Mouse (Mus musculus) kidney, embryonic 14.5 days (tissue): ENCODE measurements around the gene Maml3. TPM values are rescaled to one million over a fixed set of nuclear protein-coding genes. Genes with fewer than 3 reads are reported as not detected.
A peak's percentile ranks its signal among the peaks of the same experiment; 100 is the strongest.

ENCODE experiments used
- ATAC-seq: fragments of 200-750 bp; cut with Nextera tagmentation; 2 replicates; pipeline ENCODE4 v1.8.0; 2017; ENCODE audit warnings: moderate number of reproducible peaks, mild to moderate bottlenecking, moderate TSS enrichment, moderate library complexity; ENCODE audit not compliant: low FRiP score, low TSS enrichment
- H3K27ac ChIP-seq: fragments of 300-500 bp; sonication (generic); 2 replicates; pipeline ENCODE4 v1.5.1; 2014; ENCODE audit warnings: low read depth, mild to moderate bottlenecking, low read length, moderate library complexity, mixed read lengths
- H3K27me3 ChIP-seq: fragments of 300-500 bp; sonication (generic); 2 replicates; pipeline ENCODE4 v1.6.1; 2014; ENCODE audit warnings: mild to moderate bottlenecking, low read length; ENCODE audit not compliant: control insufficient read depth, insufficient read depth
- H3K36me3 ChIP-seq: fragments of 300-500 bp; sonication (generic); 2 replicates; pipeline ENCODE4 v1.6.1; 2014; ENCODE audit warnings: low read length, mixed read lengths; ENCODE audit not compliant: control insufficient read depth, insufficient read depth
- H3K4me1 ChIP-seq: fragments of 300-500 bp; sonication (generic); 2 replicates; pipeline ENCODE4 v1.6.1; 2014; ENCODE audit warnings: low read length, mixed read lengths; ENCODE audit not compliant: control insufficient read depth, insufficient read depth
- H3K4me2 ChIP-seq: fragments of 300-500 bp; sonication (generic); replicated peaks from 2 replicates; pipeline ENCODE4 v1.6.1; 2014; ENCODE audit warnings: low read depth, mild to moderate bottlenecking, low read length
- H3K4me3 ChIP-seq: fragments of 300-500 bp; sonication (generic); 2 replicates; pipeline ENCODE4 v1.5.1; 2014; ENCODE audit warnings: mild to moderate bottlenecking, low read length
- H3K9ac ChIP-seq: fragments of 300-500 bp; sonication (generic); 2 replicates; pipeline ENCODE4 v1.6.1; 2014; ENCODE audit warnings: low read depth, mild to moderate bottlenecking, low read length, moderate library complexity
- H3K9me3 ChIP-seq: fragments of 300-500 bp; sonication (generic); 2 replicates; pipeline ENCODE4 v1.6.1; 2016; ENCODE audit warnings: low read length; ENCODE audit not compliant: control insufficient read depth
- WGBS: fragments of 180-500 bp; shearing (Covaris S2); extraction: QIAGEN DNeasy Blood & Tissue Kit; methylation state at CpG from one replicate; pipeline ENCODE4 v1.1.7; 2014; 5-methylcytosine and 5-hydroxymethylcytosine counted together
- polyA plus RNA-seq: library from polyadenylated mRNA; unstranded; fragments of >200 nt; fragmentation: Nextera tagmentation; extraction: Ambion mirVana; gene quantifications from 2 replicates; pipeline ENCODE4 v1.2.1, GENCODE M21; 2014

Maml3 gene
- polyA plus RNA-seq, 1 experiment from 2014 or later, result 9.4 TPM

DNA sequence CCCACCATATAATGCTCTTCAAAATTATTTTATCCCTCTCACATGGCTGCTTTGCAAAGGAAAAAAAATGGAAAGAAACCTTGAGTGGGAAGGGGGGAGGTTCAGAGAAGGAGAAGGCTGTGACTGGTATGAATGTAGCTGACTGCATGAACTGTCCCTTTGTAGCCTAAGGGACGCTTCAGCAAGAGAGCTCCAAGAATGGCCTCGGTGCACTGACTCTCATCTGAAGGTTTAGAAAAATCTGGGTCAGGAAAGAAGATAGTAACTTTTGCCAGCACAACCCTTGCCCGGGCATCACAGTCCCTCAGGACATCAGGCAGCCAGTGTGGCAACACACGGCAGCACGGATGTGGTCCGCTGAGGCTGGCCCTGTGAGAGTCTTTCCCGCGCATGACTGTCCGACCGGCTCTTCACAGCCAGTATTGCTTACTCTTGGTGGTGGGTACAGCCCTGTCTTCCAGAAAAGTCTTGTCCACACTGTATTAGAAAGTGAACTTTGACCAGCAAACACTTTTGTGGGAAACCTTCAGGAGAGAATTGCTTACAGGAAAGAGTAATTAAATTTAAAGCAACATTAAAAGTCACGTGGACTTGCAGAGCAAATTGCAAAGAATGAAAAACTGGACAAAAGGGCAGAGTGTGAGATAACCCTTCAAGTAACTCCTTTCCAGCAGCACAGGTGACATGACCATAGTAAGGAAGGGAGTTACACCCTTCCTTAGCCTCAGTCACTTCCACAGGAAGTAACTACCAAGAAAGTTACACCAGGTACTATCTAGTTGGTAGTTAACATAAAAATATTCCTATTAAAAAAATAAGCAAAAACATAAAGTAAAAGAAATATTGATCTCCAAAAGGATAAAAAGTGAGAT, 42.3 kb downstream of the Maml3 start:
- Histone ChIP-seq H3K27ac (peak overlapping the region; percentile 17; the same call in 1 of the 2 replicates), H3K4me3 (no peak overlapping the region), H3K9me3 (no peaks in the 10 kb centered on the region), H3K36me3 (no peaks in the 10 kb centered on the region), H3K4me1 (peaks cover 25% of the 10 kb centered on the region; the same call in 1 of the 2 replicates), H3K9ac (no peak overlapping the region), H3K4me2 (no peak overlapping the region), H3K27me3 (no peaks in the 10 kb centered on the region)
- 48% methylated on average over 11 of the region's 11 CpGs for WGBS
- no peak for ATAC-seq

DNA sequence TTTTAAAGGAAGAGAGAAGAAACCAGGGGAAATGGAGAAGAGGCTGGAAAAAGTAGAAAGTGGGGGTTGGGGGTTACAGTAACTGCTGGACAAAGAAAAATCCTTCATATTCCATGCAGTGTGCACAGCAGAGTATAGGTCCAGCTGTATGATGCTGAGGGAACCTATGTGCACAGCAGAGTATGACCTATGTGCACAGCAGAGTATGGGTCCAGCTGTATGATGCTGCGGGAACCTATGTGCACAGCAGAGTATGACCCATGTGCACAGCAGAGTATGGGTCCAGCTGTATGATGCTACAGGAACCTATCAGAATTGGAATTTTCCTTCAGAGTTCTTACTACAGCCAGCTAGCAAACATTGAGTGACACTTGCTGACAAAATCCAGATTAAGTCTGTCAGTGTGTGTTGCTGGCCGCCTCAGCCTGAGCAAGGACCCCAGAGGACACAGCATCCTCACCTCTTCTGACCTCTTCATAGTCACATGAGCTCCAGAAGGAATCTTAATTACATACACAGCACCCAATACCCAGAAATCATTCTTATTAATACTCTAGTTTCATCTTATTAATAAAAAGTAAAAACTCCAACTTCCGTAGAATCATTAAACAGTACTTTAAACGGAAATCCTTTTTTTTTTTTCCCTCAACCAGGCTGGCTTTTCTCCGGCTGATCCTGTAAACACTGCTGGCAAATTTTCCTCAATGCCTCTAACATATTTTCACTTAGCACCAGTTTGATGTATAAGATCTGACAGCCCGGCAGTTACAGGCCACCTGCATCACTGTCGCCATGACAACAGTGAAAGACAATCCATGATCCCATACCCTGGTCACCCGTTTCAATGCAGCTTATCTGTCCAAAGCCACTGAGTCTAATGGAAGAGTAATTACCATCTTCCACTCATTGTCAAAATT, 43.1 kb downstream of the Maml3 start:
- H3K9me3 ChIP-seq, result no peaks in the 10 kb centered on the region
- H3K4me2 ChIP-seq, result no peak overlapping the region
- no peak overlapping the region for H3K4me3 ChIP-seq
- no peak overlapping the region for H3K9ac ChIP-seq
- ATAC-seq, result no peak
- peaks cover 25% of the 10 kb centered on the region; the same call in 1 of the 2 replicates for H3K4me1 ChIP-seq
- H3K27me3 ChIP-seq, result no peaks in the 10 kb centered on the region
- H3K27ac ChIP-seq, result no peak overlapping the region
- WGBS, result 50% methylated on average over 8 of the region's 8 CpGs
- H3K36me3 ChIP-seq, result no peaks in the 10 kb centered on the region

DNA sequence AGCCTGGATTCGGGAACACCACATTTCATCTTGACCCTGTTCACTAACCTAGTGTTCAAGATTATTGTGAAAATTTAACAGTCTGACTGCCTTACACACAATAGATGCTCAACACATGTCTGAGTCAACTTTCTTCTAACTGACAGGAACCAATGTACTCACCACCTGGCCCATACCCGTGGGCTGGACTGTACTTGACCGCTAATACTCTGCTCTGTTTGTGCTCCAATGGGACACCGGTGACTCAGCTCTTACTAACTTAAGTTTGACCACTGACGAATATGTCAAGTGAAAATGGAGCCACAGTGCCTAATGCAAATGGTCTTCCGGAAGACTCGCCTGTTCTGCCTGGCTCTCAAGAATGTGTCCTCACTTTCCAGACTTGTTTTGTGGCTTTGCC, 44.0 kb downstream of the Maml3 start:
- no peaks in the 10 kb centered on the region for H3K36me3 ChIP-seq
- no peak overlapping the region for H3K4me2 ChIP-seq
- no peaks in the 10 kb centered on the region for H3K9me3 ChIP-seq
- no peak overlapping the region for H3K27ac ChIP-seq
- H3K4me3 ChIP-seq, result no peak overlapping the region
- H3K4me1 ChIP-seq, result peaks cover 21% of the 10 kb centered on the region; the same call in 1 of the 2 replicates
- no peak overlapping the region for H3K9ac ChIP-seq
- no peaks in the 10 kb centered on the region for H3K27me3 ChIP-seq
- no peak for ATAC-seq
- WGBS, result 94% methylated on average over 7 of the region's 7 CpGs

DNA sequence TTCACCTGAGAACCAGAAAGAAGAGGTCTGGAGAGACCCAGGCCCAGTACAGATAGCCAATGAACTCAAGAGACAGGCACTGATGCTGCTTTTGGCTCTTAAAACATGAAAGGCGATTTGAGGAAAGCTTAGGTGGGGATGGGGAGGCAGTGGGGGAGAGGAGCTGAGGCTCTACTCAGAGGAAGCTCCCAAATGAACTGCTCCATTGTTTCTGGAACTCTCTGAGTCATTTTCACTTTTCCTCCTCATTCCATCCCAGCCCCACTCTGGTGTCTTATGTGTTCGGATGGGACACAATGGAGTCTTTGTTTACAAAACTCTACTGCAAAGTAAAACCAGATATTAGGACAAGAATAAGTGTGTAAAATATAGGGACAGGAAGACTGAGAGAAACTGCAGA, 53.1 kb downstream of the Maml3 start:
- Histone ChIP-seq H3K9ac (no peak overlapping the region), H3K27me3 (no peaks in the 10 kb centered on the region), H3K4me1 (peaks cover 12% of the 10 kb centered on the region), H3K36me3 (no peaks in the 10 kb centered on the region), H3K27ac (no peak overlapping the region), H3K4me2 (no peak overlapping the region), H3K9me3 (no peaks in the 10 kb centered on the region), H3K4me3 (no peak overlapping the region)
- no peak for ATAC-seq
- whole genome bisulfite sequencing, result 85% methylated on average over 2 of the region's 2 CpGs

DNA sequence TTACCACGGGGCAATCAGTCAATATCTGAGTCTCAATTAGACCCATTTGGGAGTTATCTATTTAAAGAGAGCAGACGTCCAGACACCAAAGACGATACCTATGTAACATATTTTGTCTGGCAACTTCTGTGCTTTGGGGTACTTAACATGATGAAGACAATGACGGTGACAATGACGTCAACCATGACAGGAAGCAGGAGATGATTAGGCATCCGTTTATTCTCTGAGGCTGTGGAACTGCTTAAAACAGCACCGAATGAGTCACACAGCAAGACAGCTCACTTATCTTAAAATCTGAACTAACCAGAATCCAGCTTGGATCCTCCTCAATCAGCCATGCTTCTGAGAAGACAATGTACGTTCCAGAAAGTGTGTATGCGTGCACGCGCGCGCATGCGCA, 56.8 kb downstream of the Maml3 start:
- Histone ChIP-seq H3K4me3 (no peak overlapping the region), H3K9me3 (no peaks in the 10 kb centered on the region), H3K9ac (no peak overlapping the region), H3K36me3 (no peaks in the 10 kb centered on the region), H3K27me3 (no peaks in the 10 kb centered on the region), H3K4me1 (peaks cover 34% of the 10 kb centered on the region), H3K4me2 (no peak overlapping the region), H3K27ac (no peak overlapping the region)
- 85% methylated on average over 14 of the region's 14 CpGs for WGBS
- no peak for ATAC-seq

DNA sequence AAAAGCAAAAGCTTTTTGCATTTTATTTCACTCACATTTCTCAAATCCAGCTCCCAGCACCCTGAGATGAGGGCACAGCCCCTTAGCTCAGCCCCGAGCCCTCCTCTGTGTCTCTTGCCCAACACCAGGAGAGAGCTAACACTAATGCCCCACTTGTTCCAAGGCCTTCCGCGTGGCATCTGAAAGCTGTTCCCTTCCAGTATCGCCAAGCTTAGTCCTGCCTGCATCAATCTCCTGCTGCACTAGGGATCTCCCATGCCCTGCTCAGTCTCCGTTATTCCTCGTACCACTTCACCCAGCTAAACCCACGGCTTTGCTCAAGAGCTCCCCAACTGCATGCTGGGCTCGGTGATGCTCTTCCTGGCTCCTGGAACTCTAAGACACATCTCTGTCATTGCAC, 57.3 kb downstream of the Maml3 start:
- H3K9ac ChIP-seq, result no peak overlapping the region; the same call in 1 of the 2 replicates
- peak overlapping the region; percentile 96 for H3K27ac ChIP-seq
- 85% methylated on average over 8 of the region's 8 CpGs for WGBS

DNA sequence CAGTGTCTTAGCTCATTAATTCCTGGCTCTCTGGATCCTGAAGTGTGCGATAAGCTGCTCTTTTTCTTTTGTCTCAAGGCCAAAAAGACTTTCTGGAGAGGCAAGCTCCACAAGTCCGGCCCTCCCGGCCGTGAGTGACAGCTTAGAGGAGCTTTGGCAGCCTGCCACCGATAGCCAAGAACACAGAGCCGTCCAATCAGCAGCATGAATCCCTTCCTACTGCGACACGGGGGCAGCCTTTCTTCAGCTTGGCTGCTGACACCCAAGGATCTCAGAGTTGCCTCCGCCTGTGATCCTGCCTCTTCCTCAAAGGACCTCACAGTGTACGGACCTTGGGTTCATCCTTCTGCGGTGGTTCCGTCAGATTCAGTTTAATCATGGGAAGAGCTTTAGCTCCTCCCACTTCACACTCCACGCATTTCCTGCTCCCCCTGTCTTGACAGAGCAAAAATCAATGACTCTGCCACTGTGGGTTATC, 57.9 kb downstream of the Maml3 start:
- Histone ChIP-seq H3K9me3 (no peaks in the 10 kb centered on the region), H3K4me2 (peak overlapping the region; percentile 52), H3K27ac (peak overlapping the region; percentile 96), H3K27me3 (no peaks in the 10 kb centered on the region), H3K4me1 (peaks cover 34% of the 10 kb centered on the region), H3K4me3 (peak overlapping the region; percentile 13; the same call in 1 of the 2 replicates), H3K36me3 (no peaks in the 10 kb centered on the region), H3K9ac (peak overlapping the region; percentile 47; the same call in 1 of the 2 replicates)
- under 1% methylated on average over 13 of the region's 13 CpGs for WGBS
- ATAC-seq, result peak; percentile 87

More for the DNA sequence above, 57.3 kb downstream of the Maml3 start:
- Histone ChIP-seq H3K36me3 (no peaks in the 10 kb centered on the region), H3K4me1 (peaks cover 34% of the 10 kb centered on the region), H3K27me3 (no peaks in the 10 kb centered on the region), H3K9me3 (no peaks in the 10 kb centered on the region), H3K4me2 (peak overlapping the region; percentile 52; the same call in 1 of the 2 replicates), H3K4me3 (no peak overlapping the region)
- no peak for ATAC-seq

DNA sequence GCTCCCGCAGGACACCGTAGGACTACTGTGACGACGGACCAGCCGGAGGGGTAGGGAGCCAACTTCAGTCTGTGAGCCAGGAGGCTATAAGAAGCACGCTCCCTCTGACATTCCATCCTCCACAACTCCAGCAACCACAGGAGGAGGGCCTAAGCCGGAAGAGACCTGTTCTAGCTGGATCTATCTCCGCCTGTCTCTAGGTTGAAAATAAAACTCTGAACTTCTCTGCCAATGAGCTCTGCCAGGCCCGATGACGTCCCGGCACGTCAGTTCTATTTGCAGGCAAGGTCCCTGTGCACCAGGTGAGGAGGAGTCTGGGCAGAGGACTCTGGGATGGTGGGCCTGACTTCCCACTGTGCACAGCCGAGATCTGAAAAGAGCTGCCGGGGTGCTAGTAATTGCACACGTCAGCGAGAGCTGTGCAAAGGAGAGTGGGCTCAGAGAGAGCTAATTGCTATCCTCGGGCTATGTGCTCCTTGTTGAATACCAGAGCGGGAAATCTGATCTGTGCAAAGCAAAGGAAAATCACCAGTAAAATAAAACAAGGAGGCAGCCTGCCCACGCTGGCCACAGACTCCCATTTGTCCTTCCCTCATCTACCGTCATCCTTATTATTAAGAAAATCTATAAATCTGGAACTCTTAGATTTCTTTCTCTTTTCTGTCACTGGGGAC, 58.7 kb downstream of the Maml3 start:
- Histone ChIP-seq H3K9me3 (no peaks in the 10 kb centered on the region), H3K4me3 (peak overlapping the region; percentile 13), H3K27me3 (no peaks in the 10 kb centered on the region), H3K4me1 (peaks cover 35% of the 10 kb centered on the region), H3K36me3 (no peaks in the 10 kb centered on the region), H3K9ac (peak overlapping the region; percentile 47), H3K27ac (peak overlapping the region; percentile 96), H3K4me2 (peak overlapping the region; percentile 52)
- WGBS, result 3% methylated on average over 20 of the region's 20 CpGs
- peak; percentile 83 for ATAC-seq
